Mouse (Mus musculus) embryo, embryonic 9.5 days (tissue): ENCODE results near the gene Klhdc7b.

Experiments used
- DNase-seq: peaks from one replicate; pipeline ENCODE4 v3.0.0-alpha.2; 2017; ENCODE audit errors: extremely low spot score

Gene Klhdc7b

GRCm38 (mm10) chr15:89384617-89385016 lies at the start of gene Klhdc7b:
TSS of gene Klhdc7b (plus strand) at chr15:89384917.
- no peak for DNase-seq

- DNase-seq, result no peak
Measured at GRCm38 (mm10) chr15:89336422-89336821, 48.3 kb upstream of the Klhdc7b start.

- DNase-seq, result no peak
Measured at GRCm38 (mm10) chr15:89339696-89340095, 45.0 kb upstream of the Klhdc7b start.

GRCm38 (mm10) chr15:89340136-89340535 lies 44.6 kb upstream of the Klhdc7b start:
- no peak for DNase-seq

GRCm38 (mm10) chr15:89341678-89342077 lies 43.0 kb upstream of the Klhdc7b start:
- DNase-seq, result no peak

GRCm38 (mm10) chr15:89343325-89343724 lies 41.4 kb upstream of the Klhdc7b start:
- no peak for DNase-seq

- DNase-seq, result no peak
Measured at GRCm38 (mm10) chr15:89350447-89350846, 34.3 kb upstream of the Klhdc7b start.

- DNase-seq, result no peak
Measured at GRCm38 (mm10) chr15:89351302-89351701, 33.4 kb upstream of the Klhdc7b start.

- no peak for DNase-seq
Measured at GRCm38 (mm10) chr15:89352054-89352453, 32.7 kb upstream of the Klhdc7b start.

- DNase-seq, result no peak
Measured at GRCm38 (mm10) chr15:89352795-89353194, 31.9 kb upstream of the Klhdc7b start.

- DNase-seq, result no peak
Measured at GRCm38 (mm10) chr15:89353837-89354236, 30.9 kb upstream of the Klhdc7b start.

- no peak for DNase-seq
Measured at GRCm38 (mm10) chr15:89354455-89354854, 30.3 kb upstream of the Klhdc7b start.

GRCm38 (mm10) chr15:89355241-89356187 lies 29.2 kb upstream of the Klhdc7b start, which contains the start of the genes Lmf2 and Ncaph2:
TSS of gene Lmf2 (minus strand) at chr15:89355659.
TSS of gene Ncaph2 (plus strand) at chr15:89355719.
- peak; percentile 98 for DNase-seq

- DNase-seq, result peak; percentile 91
Measured at GRCm38 (mm10) chr15:89356372-89356771, 28.3 kb upstream of the Klhdc7b start.

GRCm38 (mm10) chr15:89358784-89359183 lies 25.9 kb upstream of the Klhdc7b start:
- no peak for DNase-seq

GRCm38 (mm10) chr15:89363051-89363450 lies 21.7 kb upstream of the Klhdc7b start:
- no peak for DNase-seq

- DNase-seq, result no peak
Measured at GRCm38 (mm10) chr15:89365141-89365551, 19.6 kb upstream of the Klhdc7b start.

- no peak for DNase-seq
Measured at GRCm38 (mm10) chr15:89372068-89372467, 12.6 kb upstream of the Klhdc7b start.

GRCm38 (mm10) chr15:89372536-89372935 lies 12.2 kb upstream of the Klhdc7b start:
- no peak for DNase-seq

GRCm38 (mm10) chr15:89373027-89373761 lies 11.5 kb upstream of the Klhdc7b start:
- peak; percentile 86 for DNase-seq

- peak; percentile 96 for DNase-seq
Measured at GRCm38 (mm10) chr15:89373762-89374248, 10.9 kb upstream of the Klhdc7b start, which contains the start of gene Sco2. TSS of gene Sco2 (minus strand) at chr15:89373846.

GRCm38 (mm10) chr15:89374340-89374739 lies 10.4 kb upstream of the Klhdc7b start:
- no peak for DNase-seq
